Mouse (Mus musculus) ES-Bruce4 (cell line): ENCODE data around the gene Gng8.

Experiments
- CTCF ChIP-seq: IDR thresholded peaks from one replicate; pipeline ENCODE4 v1.8.1; 2011; ENCODE audit warnings: low read depth, low read length
- EP300 ChIP-seq: IDR thresholded peaks from 2 replicates; pipeline ENCODE4 v1.6.1; 2011; ENCODE audit warnings: low read depth, low read length; ENCODE audit not compliant: insufficient read depth
- POLR2A ChIP-seq: IDR thresholded peaks from one replicate; pipeline ENCODE4 v1.8.1; 2011; ENCODE audit warnings: low read length; ENCODE audit not compliant: insufficient read depth

DNA sequence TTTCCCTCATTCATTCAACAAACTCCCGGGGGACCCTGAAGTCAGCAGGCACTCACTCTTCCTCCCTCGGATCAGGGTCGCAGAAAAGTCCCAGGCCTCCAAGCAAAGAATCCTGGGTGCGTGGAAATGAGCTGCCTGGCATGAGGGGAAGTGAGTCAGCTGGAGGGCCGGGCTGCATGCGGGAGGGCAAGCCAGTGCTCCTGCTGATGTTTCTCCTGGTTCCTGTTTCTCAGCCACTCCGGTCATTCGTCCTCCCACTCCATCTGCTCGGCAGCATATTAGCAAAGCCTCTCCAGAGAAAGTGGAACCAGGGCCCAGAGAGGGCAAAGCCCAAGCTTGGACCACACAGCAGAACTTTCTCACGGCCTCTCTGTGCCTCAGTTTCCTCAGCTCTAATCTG is 18.3 kb downstream of the Gng8 start:
- TF ChIP-seq CTCF (no peak), POLR2A (no peak), EP300 (no peak)
